Mouse (Mus musculus): Measurements from ENCODE around the gene Ndufs7.

DNA sequence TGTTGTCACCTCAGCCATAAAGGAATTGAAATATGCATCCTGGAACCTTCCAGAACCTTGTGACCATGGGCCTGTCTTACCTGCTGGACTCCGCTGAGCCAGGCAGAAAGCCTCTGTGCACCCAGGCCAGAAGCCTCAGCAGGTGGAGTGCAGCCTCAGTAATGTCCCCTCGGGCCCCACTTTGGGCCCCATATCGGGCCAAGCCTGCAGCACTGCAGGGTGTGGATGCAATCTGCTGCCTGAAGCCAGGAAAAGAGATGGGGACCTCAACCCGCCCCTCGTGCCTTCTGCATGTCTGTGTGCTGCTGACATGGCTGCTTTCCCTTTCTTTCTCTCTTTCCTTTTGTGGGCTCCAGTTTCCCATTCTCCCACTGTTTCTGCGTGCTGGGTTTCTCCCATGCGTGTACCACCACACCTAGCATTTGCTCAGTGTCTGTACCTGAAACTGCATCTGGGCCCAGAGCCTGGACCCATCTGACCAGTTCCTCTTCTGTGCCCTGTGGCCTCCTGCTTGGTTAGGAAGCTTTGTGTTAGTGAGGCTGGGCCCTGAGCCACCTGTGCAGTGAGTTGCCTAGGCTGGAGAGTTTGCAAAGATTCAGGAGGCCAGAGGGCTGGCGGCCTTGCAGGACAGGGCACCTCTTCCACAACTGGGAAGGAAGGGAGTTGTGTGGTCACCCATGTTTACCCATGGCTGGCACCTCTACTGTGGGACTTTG lies 23.1 kb downstream of the Ndufs7 start:
- no peak for TF ChIP-seq CTCF (IDR thresholded peaks at IDR 0.05; ENCODE audit: low read depth)
- no peak for TF ChIP-seq EP300 (IDR thresholded peaks at IDR 0.05; ENCODE audit: low read depth)

Measured in heart, postnatal 0 days (tissue).